Mouse (Mus musculus) hematopoietic stem cell, adult 5-6 weeks (primary cell): ENCODE results near the gene Slc25a31. TPM values are rescaled to one million over a fixed set of nuclear protein-coding genes. Genes with fewer than 3 reads are reported as not detected.

Experiments
- ATAC-seq, 2 experiments: fragments of 125-278 bp in 1 of 2; replicated peaks in 1 of 2; 2 replicates each; pipeline ENCODE4 v1.8.0; 2016 to 2017; ENCODE audit warnings: inconsistent platforms in 2 of 2, mild to moderate bottlenecking in 2 of 2, moderate number of reproducible peaks in 2 of 2, low read depth in 1 of 2, moderate TSS enrichment in 1 of 2; ENCODE audit not compliant: low FRiP score in 2 of 2, poor library complexity in 2 of 2, severe bottlenecking in 2 of 2, insufficient read depth in 1 of 2, low TSS enrichment in 1 of 2
- total RNA-seq: library from RNA; stranded (forward); fragments of 172-1452, 232-1000 nt; gene quantifications from 2 replicates; pipeline ENCODE4 v1.2.3, GENCODE M21; 2017

Slc25a31 gene
- total RNA-seq: not detected in 2 replicates

GRCm38 (mm10) chr3:40708655-40709054 lies at the start of gene Slc25a31:
TSS of gene Slc25a31 (plus strand) at chr3:40708855.
- ATAC-seq: no peak

DNA sequence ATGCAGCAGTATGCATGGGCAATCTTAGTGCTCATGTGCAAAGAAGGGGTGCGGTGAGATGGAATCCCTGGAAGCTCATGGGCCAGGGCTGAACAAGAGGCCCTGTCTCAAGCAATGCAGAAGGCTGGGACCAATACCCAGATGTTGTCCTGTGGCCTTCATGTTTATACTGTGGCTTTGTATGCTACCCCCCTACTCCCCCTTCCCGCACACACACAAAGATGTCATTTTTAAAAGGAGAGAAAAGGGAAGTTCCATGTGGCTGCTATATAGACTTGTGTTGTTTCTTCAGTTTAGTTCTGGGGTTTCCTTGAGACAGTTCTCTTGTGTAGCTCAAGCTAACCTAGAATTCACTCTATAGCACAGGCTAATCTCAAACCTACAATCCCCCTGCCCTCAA lies 48.4 kb upstream of the Slc25a31 start:
- ATAC-seq: peak; percentile 51 to 78; a peak in 3 of 4 replicates

DNA sequence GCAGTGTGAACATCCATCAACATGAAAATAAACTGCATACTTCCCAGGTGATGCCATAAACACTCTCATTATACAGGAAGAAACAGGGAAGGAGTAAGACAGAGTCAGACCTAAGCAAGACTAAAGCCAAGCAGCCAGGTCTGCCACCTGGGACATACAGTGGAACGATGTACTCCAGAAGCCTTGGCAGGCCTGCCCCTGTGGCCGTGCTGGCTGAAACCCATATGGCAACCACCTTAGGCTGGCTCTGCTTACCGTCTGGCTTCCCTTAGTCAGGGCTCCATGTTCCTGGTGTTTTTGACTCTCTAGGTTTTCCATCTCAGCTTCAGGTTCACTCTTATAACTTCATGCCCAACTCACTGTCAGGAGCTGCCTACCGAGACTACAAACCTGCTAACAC lies 42.5 kb upstream of the Slc25a31 start:
- no peak for ATAC-seq

DNA sequence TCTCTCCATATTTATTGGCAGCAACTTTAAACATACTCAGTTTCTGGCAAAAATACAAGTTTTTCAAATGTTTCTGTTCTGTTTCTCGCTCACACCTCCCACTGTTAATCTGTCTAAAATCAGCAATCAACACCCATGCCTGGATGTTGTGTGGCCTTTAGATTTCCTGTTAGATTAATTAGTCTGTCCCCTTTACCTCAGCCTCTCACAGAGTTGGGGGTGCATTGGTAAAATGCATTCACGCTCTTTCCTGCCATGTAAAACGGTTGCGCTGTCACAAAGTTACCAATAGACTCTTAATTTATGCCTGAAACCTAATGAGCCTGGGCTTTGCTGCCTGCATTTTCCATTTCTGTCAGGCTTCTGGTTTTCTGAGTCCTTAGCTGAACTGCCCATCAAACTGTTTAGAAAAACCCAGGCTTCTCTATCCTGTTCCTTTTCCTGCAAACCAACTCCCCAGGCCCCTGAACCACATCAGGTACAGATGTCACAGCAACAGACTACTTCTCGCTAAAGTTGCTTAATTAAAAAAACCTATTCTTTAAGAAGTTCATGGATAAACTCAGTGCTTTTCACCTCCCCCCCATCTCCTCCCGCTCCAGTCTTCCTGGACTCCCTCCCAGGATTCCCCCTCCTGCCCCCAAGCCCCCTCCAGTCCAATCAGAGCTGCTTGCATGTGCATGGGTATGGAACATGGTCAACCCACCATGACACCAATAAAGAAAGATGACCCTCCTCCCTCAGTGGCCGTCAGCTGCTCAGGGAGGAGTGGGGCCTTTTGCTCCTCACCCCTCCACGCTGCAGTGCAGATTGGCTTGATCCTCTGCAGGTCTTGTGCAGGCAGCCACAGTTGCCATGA lies 41.6 kb upstream of the Slc25a31 start:
- ATAC-seq: peak in 1 of 2 experiments; percentile 29; a peak in 1 of 4 replicates

DNA sequence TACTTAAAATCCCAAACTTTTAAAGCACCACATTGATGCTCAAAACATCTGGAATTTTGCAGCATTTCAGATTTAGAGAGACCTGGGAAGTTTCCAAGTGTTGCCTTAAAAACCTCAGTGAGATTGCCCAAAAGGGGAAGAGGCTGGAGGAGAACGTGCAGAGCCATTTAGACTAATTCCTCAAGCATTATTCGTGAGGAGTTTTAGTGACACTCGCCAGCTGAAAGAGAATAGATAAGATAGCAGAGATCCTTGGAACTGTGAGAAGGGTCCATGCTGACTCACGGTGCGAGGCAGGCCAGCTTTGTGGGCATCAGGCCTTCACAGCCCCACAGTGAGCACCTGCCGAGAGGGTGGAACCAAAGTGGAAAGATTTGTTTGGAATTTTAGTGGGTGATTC lies 39.8 kb upstream of the Slc25a31 start:
- no peak for ATAC-seq

DNA sequence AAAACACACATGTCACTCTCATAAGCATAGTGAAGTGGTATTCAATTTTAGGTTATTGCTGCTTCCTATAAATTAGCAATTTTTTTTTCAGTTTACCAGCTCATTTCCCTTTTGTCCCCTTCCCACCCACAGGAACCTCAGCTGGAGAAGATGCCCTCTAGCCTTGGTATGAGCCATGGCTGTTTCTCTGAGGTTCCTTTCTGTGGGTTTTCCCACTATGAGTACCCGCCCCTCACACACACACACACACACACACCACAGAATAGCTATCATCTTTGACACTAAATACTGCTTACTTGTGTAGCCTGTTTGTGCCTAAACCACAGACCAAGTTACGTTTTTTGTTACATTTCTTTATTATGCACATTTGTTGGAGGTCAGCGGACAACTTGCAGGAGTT lies 39.3 kb upstream of the Slc25a31 start:
- no peak for ATAC-seq

DNA sequence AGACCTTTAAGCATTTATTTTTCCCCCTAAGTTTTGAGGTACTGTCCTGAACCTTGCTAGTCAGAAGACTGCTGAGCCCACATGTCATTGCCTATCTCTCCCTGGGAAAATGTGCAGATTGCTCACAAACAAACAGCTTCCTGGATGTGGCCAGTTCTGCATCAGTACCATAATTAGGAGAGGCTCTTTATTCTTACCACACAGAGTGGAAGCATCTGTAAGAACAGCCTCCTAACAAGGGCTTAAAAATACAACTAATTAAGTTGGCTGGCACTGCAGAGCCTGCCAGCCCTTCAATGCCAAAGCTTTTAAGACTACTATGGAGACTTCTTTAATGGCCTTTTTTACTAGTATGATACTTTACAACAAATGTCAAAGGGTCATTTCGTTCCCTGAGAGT lies 35.1 kb upstream of the Slc25a31 start:
- ATAC-seq: no peak

GRCm38 (mm10) chr3:40674873-40675405 lies 33.7 kb upstream of the Slc25a31 start:
- ATAC-seq: no peak

DNA sequence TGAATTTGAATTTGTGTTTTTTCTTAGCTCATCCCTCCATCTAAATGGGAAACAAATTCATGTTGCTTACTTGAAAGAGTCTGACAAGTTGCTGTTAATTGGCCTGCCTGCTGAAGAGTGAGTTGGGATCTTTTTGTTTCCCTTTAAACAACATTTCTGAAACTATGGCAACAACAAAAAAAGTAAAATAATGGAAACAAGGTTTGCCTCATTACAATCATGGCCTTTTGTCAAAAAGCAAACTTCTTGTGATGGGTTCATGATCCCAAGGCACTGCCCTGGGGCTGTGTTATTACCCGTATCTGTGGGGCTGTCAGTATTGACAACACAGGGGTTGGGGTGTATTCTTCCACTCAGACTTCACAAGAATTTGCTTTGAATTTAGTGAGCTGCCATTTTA lies 29.8 kb upstream of the Slc25a31 start:
- no peak for ATAC-seq

GRCm38 (mm10) chr3:40682404-40682803 lies 26.3 kb upstream of the Slc25a31 start:
- ATAC-seq: no peak

- no peak for ATAC-seq
These were observed 25.5 kb upstream of the Slc25a31 start for GRCm38 (mm10) chr3:40683171-40683570.

DNA sequence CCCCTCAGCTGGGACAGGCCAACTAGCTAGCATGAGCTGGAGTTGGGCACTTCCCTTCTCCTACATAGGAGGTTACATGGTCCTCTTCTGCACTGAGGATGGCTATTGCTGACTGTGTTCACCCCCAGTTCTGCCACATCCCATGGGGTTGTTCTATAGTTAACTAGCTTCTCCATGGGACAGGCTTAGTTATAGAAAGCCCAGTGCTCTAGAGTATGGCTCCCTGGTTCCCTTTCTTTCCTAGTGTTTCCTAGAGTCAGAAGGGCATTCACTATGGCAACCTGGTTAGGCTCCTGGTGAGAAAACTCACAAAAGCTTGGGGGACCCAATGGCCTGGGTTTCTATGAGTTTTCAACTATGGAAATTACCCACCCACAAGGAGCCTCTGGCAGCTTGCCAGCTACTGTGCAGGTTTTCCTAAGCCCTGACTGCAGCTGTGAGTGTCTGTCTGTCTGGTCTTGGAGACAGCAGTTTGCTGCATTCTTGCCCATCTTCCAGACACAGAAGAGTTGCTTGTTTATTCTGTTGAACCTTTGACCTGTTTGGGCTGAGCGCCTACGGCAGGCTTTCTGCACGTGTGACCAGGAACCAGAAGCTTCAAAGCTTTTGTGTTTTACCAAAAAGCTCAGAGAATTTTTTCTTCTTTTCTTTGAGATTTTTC lies 22.7 kb upstream of the Slc25a31 start:
- ATAC-seq: no peak

GRCm38 (mm10) chr3:40686836-40687235 lies 21.8 kb upstream of the Slc25a31 start:
- ATAC-seq: no peak

DNA sequence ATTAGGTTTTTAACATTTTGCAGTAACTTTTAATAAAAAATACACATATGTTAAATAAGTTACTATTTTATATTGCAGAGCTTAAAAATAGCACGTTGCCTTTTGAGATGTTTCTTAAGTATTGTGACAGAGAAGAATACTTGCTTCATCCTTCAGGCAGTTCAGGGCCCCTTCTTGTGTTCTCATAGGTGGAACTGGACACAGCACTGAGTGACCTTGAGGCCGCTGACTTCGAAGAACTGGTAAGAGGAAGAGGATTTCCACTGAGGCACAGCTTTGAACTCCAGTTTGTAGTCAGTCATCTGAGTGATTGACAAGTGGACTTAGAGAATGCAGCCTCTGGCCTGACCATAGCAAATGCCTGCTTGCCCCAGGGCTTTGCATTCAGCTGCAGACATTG lies 21.1 kb upstream of the Slc25a31 start:
- ATAC-seq: no peak; a peak in 1 of 4 replicates

GRCm38 (mm10) chr3:40691566-40691965 lies 17.1 kb upstream of the Slc25a31 start:
- no peak for ATAC-seq

GRCm38 (mm10) chr3:40693435-40693834 lies 15.2 kb upstream of the Slc25a31 start:
- no peak for ATAC-seq

GRCm38 (mm10) chr3:40693960-40694359 lies 14.7 kb upstream of the Slc25a31 start:
- no peak for ATAC-seq

DNA sequence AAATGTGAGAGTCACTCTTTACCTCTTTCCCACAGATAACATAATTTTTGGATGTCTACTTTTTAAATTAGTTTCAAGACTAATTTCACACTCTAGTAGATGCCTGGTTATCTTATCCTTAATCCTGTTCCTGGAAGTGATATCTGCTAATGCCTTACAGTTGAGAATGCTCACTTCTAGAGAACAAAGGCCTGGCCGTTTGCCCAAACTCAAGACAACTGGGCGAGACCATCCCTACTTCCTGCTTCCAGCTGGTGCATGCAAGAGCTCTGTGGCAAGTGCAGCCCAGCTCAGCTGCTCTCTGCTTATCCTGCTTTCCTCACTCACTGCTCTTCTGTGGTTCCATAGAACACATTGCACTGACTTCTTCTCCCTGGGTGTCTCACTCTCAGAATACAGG lies 14.2 kb upstream of the Slc25a31 start:
- peak; percentile 57 to 63; a peak in 3 of 4 replicates for ATAC-seq
